Mouse (Mus musculus): ENCODE data around the gene Mrpl16. TPM values are rescaled to one million over a fixed set of nuclear protein-coding genes. Genes with fewer than 3 reads are reported as not detected.

Gene Mrpl16
- polyA plus RNA-seq, 1 experiment from 2014 or later: 56.0 TPM

DNA sequence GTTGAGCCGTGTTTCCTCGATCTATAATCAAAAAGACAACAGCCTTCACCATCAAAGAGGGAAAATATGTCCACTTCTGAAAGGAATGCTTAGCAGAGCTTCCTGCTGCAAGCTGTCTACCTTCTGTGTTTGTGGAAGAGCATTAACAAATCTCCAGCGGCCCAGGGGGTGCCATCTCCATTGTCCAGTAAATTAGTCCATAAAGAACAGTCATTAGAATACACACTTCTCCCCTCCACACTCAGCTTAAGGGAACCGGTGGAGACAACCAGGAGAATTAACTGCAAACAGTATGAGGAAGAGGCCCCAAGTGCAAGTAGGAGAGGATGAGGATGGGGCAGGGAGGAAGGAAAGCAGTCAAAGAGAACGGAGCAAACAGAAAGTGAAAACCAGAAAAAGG lies 21.6 kb downstream of the Mrpl16 start:
- H3K27me3 ChIP-seq (ENCODE audit: control insufficient read depth, insufficient read depth, low read length): no peaks in the 10 kb centered on the region
- DNase-seq (no peak), ATAC-seq (ENCODE audit: low FRiP score, low TSS enrichment) (no peak)
- no peak overlapping the region for H3K4me3 ChIP-seq (replicated peaks; ENCODE audit: low read depth, low read length)
- H3K27ac ChIP-seq (replicated peaks; ENCODE audit: low read depth, low read length): no peak overlapping the region
- H3K9ac ChIP-seq (replicated peaks; ENCODE audit: low read length): no peak overlapping the region
- no peak overlapping the region for H3K4me2 ChIP-seq (ENCODE audit: low read length)
- H3K36me3 ChIP-seq (ENCODE audit: control insufficient read depth, insufficient read depth, low read length): peaks cover 5% of the 10 kb centered on the region
- H3K4me1 ChIP-seq (ENCODE audit: control insufficient read depth, insufficient read depth, low read length): no peaks in the 10 kb centered on the region
- no peaks in the 10 kb centered on the region for H3K9me3 ChIP-seq (ENCODE audit: control insufficient read depth, low read length)
- 82% methylated on average over 5 of the region's 5 CpGs for WGBS

DNA sequence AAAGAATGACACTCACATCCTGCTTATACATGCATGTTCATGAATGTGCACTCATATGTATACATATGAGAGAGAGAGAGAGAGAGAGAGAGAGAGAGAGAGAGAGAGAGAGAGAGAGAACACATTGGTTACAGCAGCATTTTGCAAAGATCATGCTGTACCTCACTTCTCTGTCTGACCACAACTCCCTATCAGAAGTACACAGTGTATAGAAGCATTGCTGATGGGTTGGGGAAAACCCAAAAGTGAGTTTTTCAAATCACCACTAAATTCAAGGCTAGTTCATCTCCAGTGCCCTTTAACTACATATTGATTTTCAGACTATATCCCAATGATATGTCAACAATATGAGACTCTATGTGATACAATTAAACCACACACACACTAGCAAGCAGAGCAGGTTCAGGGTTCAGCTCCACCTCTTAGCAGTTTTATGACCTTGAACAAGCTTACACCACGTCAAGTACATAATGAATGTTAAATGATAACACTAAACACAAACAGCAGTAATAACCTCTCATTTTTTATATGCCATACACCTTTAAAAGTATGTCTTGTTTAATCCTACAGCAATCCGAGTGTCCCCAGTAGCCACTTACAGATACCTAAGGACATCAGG lies 23.7 kb downstream of the Mrpl16 start:
- no peak overlapping the region for H3K4me2 ChIP-seq (ENCODE audit: low read length)
- H3K4me3 ChIP-seq (replicated peaks; ENCODE audit: low read depth, low read length): no peak overlapping the region
- no peak for ATAC-seq (ENCODE audit: low FRiP score, low TSS enrichment)
- WGBS: 86% methylated on average over 2 of the region's 2 CpGs
- no peak for DNase-seq
- no peaks in the 10 kb centered on the region for H3K9me3 ChIP-seq (ENCODE audit: control insufficient read depth, low read length)
- no peak overlapping the region for H3K9ac ChIP-seq (replicated peaks; ENCODE audit: low read length)
- H3K27ac ChIP-seq (replicated peaks; ENCODE audit: low read depth, low read length): no peak overlapping the region
- no peaks in the 10 kb centered on the region for H3K27me3 ChIP-seq (ENCODE audit: control insufficient read depth, insufficient read depth, low read length)
- no peaks in the 10 kb centered on the region for H3K4me1 ChIP-seq (ENCODE audit: control insufficient read depth, insufficient read depth, low read length)
- H3K36me3 ChIP-seq (ENCODE audit: control insufficient read depth, insufficient read depth, low read length): no peaks in the 10 kb centered on the region; the same call in 1 of the 2 replicates

DNA sequence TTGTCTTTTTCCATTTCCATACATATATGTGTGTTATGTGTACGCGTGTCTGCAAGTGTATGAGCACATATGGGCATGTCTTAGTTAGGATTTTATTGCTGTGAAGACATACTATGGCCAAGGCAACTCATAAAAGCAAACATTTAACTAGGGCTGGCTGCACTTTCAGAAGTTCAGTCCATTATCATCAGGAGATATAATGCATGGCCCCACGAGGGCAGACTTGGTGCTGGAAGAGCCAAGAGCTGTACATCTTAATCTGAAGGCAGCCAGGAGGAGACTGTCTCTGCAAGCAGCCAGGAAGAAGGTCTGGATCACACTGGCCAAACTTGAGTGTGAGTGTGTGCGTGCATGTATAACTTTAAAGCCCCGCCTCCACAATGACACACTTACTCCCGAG lies 24.3 kb downstream of the Mrpl16 start:
- Histone ChIP-seq H3K4me1 (ENCODE audit: control insufficient read depth, insufficient read depth, low read length) (no peaks in the 10 kb centered on the region), H3K27me3 (ENCODE audit: control insufficient read depth, insufficient read depth, low read length) (no peaks in the 10 kb centered on the region), H3K9ac (replicated peaks; ENCODE audit: low read length) (no peak overlapping the region), H3K4me3 (replicated peaks; ENCODE audit: low read depth, low read length) (no peak overlapping the region), H3K27ac (replicated peaks; ENCODE audit: low read depth, low read length) (no peak overlapping the region), H3K36me3 (ENCODE audit: control insufficient read depth, insufficient read depth, low read length) (no peaks in the 10 kb centered on the region), H3K4me2 (ENCODE audit: low read length) (no peak overlapping the region), H3K9me3 (ENCODE audit: control insufficient read depth, low read length) (no peaks in the 10 kb centered on the region)
- no peak for DNase-seq
- ATAC-seq (ENCODE audit: low FRiP score, low TSS enrichment): no peak
- 91% methylated on average over 6 of the region's 6 CpGs for WGBS

DNA sequence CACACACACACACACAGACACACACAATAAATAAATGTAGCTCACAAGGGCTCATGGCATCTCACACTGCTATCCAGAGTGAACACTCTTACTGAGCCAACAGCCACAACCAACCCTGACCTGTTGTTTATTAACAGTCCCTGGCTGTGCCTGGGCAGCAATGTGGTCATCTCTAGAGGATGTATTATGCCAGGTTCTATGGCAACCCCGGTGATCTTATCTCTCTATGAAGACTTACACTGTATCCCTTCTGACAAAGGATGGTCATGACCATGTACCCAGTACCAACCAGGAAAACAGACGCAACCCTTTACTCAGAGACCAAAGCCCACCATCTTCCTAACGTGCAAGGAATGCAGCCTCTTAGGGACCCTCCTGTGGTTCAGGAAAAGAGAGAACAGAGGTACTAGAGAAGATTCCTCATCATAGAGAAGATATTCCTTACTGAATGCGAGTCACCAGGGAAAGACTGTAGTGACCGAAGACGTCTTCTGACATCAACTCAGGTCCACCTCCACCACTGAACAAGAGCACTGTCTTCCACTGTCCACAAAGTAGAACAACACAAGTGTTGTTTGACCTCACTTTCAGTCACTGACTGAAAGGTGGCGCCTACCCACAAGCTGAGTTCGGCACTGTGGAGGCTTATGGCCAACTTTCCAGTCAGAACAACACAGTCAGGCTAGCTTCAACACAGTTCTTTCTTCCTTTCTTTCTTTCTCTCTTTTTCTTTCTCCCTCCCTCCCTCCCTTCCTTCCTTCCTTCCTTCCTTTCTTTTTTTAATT lies 30.5 kb downstream of the Mrpl16 start:
- Histone ChIP-seq H3K27ac (replicated peaks; ENCODE audit: low read depth, low read length) (no peak overlapping the region), H3K27me3 (ENCODE audit: control insufficient read depth, insufficient read depth, low read length) (no peaks in the 10 kb centered on the region), H3K36me3 (ENCODE audit: control insufficient read depth, insufficient read depth, low read length) (no peaks in the 10 kb centered on the region), H3K9me3 (ENCODE audit: control insufficient read depth, low read length) (no peaks in the 10 kb centered on the region), H3K4me3 (replicated peaks; ENCODE audit: low read depth, low read length) (no peak overlapping the region), H3K4me2 (ENCODE audit: low read length) (no peak overlapping the region), H3K9ac (replicated peaks; ENCODE audit: low read length) (no peak overlapping the region), H3K4me1 (ENCODE audit: control insufficient read depth, insufficient read depth, low read length) (no peaks in the 10 kb centered on the region)
- WGBS: 75% methylated on average over 8 of the region's 8 CpGs
- DNase-seq: no peak
- no peak for ATAC-seq (ENCODE audit: low FRiP score, low TSS enrichment)

- no peaks in the 10 kb centered on the region for H3K9me3 ChIP-seq (ENCODE audit: control insufficient read depth, low read length)
- H3K9ac ChIP-seq (replicated peaks; ENCODE audit: low read length): no peak overlapping the region
- H3K4me2 ChIP-seq (ENCODE audit: low read length): no peak overlapping the region
- no peaks in the 10 kb centered on the region for H3K4me1 ChIP-seq (ENCODE audit: control insufficient read depth, insufficient read depth, low read length)
- no peak for DNase-seq
- H3K4me3 ChIP-seq (replicated peaks; ENCODE audit: low read depth, low read length): no peak overlapping the region
- ATAC-seq (ENCODE audit: low FRiP score, low TSS enrichment): no peak
- H3K36me3 ChIP-seq (ENCODE audit: control insufficient read depth, insufficient read depth, low read length): no peaks in the 10 kb centered on the region
- H3K27me3 ChIP-seq (ENCODE audit: control insufficient read depth, insufficient read depth, low read length): no peaks in the 10 kb centered on the region
- no peak overlapping the region for H3K27ac ChIP-seq (replicated peaks; ENCODE audit: low read depth, low read length)
- WGBS: 71% methylated on average over 1 of the region's 1 CpGs
These were observed 34.2 kb downstream of the Mrpl16 start for GRCm38 (mm10) chr19:11804423-11804822.

DNA sequence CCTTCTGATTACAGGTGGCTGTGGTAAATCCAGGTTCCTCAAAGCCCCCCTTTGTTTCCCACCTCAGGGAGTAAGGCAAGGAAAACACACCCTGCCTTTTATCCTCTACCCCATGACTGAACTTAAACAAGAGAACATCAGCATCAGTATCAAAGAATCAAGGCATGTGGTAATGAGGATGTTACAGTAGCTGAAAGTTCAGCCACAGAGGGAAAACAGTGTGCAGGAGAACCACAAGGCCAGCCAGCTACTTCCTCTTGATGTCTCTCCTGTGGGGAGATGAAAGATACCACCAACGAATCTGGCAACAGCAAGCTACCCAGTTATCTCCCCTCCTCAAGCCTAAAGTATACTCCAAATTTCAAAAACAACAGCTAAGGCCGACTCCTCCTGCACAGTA lies 37.1 kb downstream of the Mrpl16 start:
- Histone ChIP-seq H3K27ac (replicated peaks; ENCODE audit: low read depth, low read length) (no peak overlapping the region), H3K4me1 (ENCODE audit: control insufficient read depth, insufficient read depth, low read length) (peaks cover 15% of the 10 kb centered on the region), H3K4me2 (ENCODE audit: low read length) (no peak overlapping the region), H3K27me3 (ENCODE audit: control insufficient read depth, insufficient read depth, low read length) (no peaks in the 10 kb centered on the region), H3K4me3 (replicated peaks; ENCODE audit: low read depth, low read length) (no peak overlapping the region), H3K36me3 (ENCODE audit: control insufficient read depth, insufficient read depth, low read length) (no peaks in the 10 kb centered on the region), H3K9ac (replicated peaks; ENCODE audit: low read length) (no peak overlapping the region), H3K9me3 (ENCODE audit: control insufficient read depth, low read length) (no peaks in the 10 kb centered on the region)
- no peak for ATAC-seq (ENCODE audit: low FRiP score, low TSS enrichment)
- no peak for DNase-seq
- 67% methylated on average over 2 of the region's 2 CpGs for WGBS

GRCm38 (mm10) chr19:11807822-11808221 lies 37.6 kb downstream of the Mrpl16 start:
- WGBS: 21% methylated on average over 6 of the region's 6 CpGs
- Histone ChIP-seq H3K36me3 (ENCODE audit: control insufficient read depth, insufficient read depth, low read length) (no peaks in the 10 kb centered on the region), H3K4me2 (ENCODE audit: low read length) (no peak overlapping the region), H3K27me3 (ENCODE audit: control insufficient read depth, insufficient read depth, low read length) (no peaks in the 10 kb centered on the region), H3K27ac (replicated peaks; ENCODE audit: low read depth, low read length) (no peak overlapping the region), H3K4me1 (ENCODE audit: control insufficient read depth, insufficient read depth, low read length) (peaks cover 20% of the 10 kb centered on the region), H3K9me3 (ENCODE audit: control insufficient read depth, low read length) (no peaks in the 10 kb centered on the region), H3K4me3 (replicated peaks; ENCODE audit: low read depth, low read length) (no peak overlapping the region), H3K9ac (replicated peaks; ENCODE audit: low read length) (no peak overlapping the region)
- DNase-seq (no peak), ATAC-seq (ENCODE audit: low FRiP score, low TSS enrichment) (no peak)

DNA sequence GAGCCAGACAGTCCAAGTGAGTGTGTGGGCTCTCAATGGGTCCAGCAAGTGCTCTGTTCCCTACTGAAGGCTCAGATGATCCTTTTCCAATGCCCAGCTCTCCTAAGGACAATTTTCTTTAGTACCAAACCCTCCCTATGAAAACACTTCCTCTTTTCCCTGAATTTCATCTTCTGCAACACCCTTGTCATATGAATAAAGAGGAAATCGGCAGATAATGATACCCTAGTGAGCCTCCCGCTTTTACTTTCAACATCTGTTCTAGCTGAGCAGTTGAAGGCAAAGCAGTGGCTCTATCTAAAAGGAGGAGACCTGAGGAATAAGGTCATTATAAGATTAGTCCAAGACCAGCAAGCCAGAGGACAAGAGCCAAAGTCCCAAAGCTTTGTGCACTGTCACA lies 38.3 kb downstream of the Mrpl16 start:
- DNase-seq (no peak), ATAC-seq (ENCODE audit: low FRiP score, low TSS enrichment) (no peak)
- H3K9me3 ChIP-seq (ENCODE audit: control insufficient read depth, low read length): no peaks in the 10 kb centered on the region
- 90% methylated on average over 2 of the region's 2 CpGs for WGBS
- H3K27me3 ChIP-seq (ENCODE audit: control insufficient read depth, insufficient read depth, low read length): no peaks in the 10 kb centered on the region
- no peak overlapping the region for H3K9ac ChIP-seq (replicated peaks; ENCODE audit: low read length)
- no peaks in the 10 kb centered on the region for H3K36me3 ChIP-seq (ENCODE audit: control insufficient read depth, insufficient read depth, low read length)
- H3K27ac ChIP-seq (replicated peaks; ENCODE audit: low read depth, low read length): no peak overlapping the region
- H3K4me2 ChIP-seq (ENCODE audit: low read length): no peak overlapping the region
- H3K4me1 ChIP-seq (ENCODE audit: control insufficient read depth, insufficient read depth, low read length): peaks cover 25% of the 10 kb centered on the region
- H3K4me3 ChIP-seq (replicated peaks; ENCODE audit: low read depth, low read length): no peak overlapping the region

Measured in midbrain, embryonic 14.5 days (tissue).